Mouse (Mus musculus) ovary, postnatal 36 days (tissue): Measurements from ENCODE around the gene Gp1bb.

Experiments
- DNase-seq: peaks from one replicate; pipeline ENCODE4 v3.0.0; 2022; ENCODE audit warnings: low spot score, mixed read lengths

The Gp1bb gene

DNA sequence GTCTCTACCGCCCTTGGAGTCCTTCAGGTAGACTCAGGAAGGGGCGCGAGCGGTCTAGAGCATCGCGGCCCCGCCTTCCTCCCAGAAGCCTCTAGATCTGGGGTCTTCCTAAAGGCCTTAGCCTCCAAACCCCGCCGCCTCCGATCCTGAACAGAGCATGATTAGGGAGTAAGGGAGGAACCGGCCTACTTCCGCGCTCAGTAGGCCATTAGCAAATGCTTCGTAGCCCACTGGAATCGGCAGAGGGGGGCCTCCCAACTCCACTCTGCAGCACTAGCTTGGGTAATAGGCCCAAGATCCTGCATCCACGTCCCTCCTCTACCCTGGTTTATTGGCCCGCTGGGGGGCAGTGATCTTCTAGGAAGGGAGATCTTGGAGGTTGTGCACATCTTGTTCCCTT, at the start of gene Gp1bb:
Gene Gp1bb (minus strand): TSS at position 385 of the 400 bp plus-strand sequence.
- DNase-seq: no peak

DNA sequence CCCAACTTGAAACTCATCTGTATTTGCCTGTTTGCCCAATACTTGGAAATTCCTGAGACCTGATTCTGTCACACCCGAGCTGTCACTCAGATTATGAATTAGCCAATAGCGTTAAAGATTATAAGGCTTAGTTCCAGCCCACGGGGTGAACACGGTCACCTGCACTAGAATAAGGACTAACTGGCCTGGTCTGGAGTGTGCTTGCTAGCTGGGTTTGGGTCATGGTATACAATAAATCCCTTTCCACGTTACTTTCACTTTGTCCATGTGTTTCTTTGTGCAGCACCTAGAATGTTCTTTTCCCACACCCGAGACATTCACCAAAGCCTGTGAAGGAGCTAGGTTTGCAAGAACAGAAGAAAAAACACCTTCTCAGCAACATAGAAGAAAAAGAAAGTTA, 47.7 kb upstream of the Gp1bb start:
- DNase-seq: no peak

DNA sequence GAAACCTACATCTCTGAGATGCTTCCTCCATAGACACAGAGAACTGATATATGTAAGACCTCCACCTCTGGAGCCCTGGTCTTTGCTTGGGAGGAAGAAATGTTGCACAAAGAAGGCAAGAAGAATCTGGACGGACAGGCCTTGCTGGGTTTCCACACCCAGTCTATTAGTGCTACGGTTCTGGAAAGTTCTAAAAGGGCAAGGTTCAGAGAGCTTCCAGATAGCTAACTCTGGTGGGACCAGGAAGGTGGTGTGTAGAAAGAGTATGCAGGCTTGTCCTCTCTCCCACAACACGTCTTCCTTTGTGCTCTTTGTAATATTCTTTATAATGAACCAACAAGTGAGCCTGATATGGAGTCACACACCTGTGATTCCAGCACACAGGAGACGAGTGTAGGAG, 36.4 kb upstream of the Gp1bb start:
- no peak for DNase-seq

DNA sequence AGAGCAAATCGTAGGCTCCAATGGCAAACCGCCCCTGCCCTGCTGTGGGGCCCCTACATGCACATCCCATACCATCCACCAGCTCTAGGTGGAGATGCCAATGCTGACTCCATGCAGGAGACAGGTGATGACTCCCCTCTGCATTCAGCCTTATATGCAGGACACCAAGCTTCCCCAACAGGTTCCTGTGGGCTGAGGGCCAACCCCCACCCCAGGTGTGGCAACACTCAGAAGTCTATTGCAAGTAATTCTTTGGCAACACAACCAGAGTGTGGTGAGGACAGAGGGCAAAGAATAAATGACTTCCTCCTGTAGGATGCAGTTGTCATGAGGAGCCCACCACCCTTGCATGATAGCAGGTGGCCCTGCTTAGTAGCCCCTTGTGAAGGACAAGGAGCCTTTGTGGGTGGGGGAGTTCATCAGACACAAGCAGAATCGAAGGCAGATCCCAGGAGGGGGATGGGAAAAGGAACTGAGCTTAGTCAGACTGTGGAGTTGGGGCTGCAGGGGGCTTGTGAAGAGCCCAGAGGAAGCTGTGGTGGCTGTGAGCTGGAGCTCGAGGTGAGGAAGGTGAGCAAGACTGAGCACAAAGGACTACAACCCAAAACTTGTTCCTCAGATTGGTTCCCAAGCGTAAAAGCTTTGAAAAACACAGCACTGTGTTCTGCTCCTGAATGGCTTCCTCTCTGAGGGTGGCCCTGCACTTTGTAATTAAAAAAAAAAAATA, 33.3 kb upstream of the Gp1bb start:
- DNase-seq: no peak

DNA sequence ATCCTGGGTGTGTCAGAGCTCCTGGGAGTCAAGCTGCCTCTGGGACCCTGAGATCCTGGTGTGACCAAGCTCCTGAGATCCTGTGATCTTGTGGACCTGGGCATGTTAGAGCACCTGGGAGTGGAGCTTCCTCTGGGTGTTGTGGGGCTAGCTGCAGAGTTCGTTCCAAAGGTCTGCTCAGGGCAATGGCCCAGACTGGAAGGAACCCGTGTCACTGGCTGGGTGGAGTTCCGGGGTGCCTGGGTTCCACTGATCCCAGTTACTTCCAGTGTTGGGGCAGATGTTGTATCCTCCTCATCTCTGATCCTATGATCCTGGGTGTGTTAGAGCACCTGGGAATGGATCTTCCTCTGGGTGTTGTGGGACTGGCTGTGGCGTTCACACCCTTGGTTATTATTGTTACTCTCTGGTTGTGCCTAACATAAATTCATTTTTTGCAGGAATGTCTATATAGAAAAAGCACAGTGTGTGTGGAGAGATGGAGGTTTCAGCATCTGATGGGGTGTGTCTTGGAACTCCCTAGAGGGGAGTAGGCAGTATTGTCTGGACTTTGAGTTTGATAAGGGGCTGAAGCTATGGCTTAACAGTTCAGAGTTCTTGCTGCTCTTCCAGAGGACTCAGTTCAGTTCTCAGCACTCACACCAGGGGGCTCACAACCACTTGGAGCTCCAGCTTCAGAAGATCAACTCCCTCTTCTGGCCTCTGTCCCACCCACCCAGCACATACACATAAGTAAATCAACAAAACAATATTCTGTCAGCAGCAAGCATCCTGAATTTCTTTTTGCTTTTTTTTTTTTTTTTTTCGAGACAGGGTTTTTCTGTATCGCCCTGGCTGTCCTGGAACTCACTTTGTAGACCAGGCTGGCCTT, 31.3 kb upstream of the Gp1bb start:
- no peak for DNase-seq

DNA sequence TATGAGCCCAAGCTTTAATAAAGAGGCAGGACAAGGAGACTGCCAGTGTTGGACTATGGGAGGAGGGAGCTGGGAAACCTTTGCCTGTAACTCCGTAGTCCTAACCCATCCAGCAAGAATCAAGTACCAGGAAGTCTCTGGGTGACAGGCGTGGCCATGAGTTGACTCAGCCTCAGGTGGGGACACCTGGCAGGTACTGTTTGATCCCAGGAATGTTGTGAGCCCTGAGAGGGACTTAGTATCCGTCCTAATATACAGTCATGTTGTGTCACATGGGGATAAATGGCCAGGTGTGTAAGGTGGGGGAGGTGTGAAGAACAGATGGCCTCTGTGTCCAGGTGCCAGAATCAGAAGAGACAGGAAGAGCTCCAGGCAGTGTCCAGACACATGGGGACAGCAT, 26.9 kb upstream of the Gp1bb start:
- no peak for DNase-seq

DNA sequence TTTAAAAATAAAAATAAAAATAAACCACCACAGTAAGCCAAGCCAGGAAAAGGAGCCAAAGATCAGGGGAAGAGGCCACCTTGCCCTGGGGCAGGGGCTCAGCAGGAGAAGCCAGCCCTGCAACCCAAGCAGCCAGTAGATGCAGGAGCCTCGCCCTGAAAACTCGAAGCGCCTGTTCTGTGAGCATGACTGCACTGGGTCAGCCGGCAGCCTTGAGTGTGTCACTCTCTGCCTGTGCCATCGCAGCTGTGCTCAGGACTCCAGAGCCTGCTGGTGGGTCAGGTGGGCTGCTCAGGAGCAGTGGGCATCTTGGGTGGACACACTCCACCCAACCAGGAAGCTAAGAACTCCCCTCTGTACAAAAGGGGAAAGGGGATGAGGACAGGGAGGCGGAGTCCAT, 23.1 kb upstream of the Gp1bb start:
- no peak for DNase-seq

DNA sequence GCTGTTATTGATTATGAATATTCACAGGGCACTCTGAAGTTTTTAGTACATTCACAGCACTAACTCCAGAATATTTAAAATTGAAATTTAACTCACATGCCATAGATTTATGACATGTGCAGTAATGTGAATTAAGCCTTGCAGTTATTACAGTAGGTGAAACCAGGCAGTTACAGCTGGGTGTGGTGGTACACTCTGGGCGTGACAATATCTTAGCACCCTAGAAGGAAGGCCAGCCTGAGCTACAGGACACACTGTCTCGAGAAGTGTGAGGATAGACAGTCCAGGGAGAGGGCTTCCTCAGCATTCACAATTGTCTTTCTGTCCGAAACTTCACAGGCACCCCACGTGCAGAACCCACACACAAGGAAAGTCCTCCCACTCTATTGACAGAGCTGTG, 22.3 kb upstream of the Gp1bb start:
- DNase-seq: no peak

DNA sequence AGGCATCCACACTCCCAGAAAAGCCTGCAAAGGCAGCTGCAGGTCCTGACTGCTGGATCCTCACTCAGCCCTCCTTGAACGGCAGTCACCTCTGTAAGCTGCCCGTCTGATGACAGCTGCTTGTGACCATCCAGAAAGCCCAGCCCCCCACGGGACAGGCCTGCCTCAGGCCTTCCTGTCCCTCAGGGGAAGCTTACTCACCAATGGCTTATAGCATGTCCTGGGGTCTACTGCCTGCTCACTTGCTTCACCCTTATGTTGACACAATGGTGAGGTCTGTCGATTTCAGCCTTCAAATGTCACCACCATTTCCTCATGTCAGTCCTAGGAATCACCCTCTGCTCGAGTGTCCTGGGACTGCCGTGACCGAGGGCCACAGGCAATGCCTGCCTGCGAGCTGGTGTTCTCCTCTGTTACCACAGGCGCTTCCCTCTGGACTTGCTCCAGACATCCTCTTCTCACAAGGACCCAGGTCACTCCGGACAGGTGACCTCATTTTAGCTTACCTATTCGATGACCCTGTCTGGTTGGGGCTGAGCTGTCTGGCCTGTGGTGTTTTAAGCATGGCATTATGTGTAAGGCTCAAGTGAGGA, 21.3 kb upstream of the Gp1bb start:
- DNase-seq: no peak

DNA sequence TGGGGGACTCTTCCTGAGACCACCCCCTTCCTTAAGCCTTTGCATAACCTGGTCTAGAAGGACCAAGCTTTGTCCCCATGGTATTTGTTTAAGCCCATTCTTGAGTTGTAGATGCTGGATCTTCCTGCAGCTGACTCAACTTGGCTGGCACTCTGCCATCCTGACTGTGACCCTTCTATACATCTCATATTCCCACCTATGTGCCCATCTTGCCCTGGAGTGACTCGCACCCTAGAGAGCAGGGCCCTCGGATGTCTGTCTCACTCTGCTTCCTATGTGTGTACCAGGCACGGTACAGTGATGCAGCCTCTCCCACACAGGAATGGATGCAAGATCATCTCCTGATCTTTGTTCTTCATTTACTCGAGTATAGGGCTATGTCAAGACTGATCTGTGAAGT, 20.7 kb upstream of the Gp1bb start:
- no peak for DNase-seq

DNA sequence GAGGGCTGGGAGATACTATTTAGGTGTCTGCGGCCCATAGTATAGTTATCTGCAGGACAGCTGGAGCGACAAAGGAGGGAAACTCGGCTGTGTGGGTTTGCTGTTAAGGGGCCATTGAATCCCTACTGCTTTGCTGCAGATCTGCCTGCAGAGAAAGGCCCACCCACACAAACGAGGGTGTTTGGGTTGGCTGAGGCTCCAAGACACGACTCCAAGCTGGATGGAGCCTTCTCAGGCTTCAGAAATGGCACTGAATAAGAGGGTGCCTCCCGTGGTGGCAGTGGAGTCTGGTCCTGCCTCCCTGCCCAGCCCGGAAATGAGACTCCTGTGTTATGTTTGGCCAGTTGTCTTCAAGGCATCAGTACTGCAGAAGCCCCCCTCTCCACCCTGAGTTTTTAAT, 20.1 kb upstream of the Gp1bb start:
- DNase-seq: no peak

DNA sequence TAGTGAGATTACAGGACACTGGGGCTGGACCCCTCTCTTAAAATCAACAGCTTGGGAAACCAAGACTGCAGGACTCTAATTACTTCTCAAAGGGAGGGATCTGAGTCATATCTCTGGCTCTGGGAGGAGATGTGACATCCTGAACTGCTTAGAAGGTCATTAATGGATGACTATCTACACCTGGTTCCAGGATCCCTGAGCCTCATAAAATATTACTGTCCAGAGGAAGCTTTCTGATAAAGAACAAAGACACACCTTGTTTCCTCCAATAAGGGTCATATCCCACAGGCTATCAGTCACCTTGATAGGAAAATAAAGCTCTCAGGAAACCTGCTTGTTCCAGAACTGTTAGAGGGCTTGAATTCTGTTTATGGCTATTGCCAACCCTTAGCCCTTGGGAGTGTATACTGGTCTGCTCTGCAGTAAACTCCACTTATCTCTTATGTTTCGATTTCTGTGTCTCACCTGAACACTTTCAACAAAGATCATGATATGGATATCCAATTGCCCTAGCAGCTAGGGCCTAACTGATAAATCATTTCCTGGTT, 17.3 kb upstream of the Gp1bb start:
- DNase-seq: no peak

DNA sequence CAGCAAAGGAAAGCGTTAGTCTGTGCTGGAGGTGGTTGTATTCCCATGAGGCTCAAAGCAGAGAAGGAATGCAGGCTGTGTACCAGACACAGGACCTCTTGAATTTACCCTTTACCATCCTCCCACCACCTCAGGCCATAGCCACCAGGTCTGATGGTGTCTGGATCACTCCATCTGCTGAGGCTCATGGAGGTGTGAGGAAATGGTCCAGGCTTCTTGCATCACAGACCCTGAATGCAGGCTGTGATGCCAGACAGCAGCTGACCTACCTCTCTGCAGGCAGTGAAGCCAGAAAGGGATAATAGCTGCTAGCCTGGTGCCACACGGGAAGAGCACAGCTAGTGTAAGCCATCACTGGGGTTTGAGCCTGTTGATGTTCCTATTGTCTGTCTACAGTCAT, 16.2 kb upstream of the Gp1bb start:
- DNase-seq: no peak

DNA sequence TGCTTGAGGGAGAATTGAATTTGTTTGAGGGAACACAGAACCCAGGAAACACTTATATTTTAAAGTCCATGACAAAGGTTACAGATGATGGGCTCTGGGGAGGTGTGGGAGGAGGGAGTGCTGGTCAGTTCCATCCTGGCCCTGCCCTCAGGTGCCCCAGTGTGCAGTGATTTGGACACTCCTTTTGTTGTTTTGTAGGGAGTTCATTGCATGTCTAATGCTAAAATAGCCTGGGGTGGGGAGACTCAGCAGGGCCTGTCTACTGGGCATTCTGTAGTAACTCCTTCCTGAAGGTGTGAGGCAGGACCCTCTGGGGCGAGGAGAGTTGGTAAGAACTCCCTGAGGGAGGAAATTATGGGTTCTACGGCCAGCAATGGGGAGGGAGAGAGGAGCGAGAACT, 14.6 kb upstream of the Gp1bb start:
- no peak for DNase-seq

DNA sequence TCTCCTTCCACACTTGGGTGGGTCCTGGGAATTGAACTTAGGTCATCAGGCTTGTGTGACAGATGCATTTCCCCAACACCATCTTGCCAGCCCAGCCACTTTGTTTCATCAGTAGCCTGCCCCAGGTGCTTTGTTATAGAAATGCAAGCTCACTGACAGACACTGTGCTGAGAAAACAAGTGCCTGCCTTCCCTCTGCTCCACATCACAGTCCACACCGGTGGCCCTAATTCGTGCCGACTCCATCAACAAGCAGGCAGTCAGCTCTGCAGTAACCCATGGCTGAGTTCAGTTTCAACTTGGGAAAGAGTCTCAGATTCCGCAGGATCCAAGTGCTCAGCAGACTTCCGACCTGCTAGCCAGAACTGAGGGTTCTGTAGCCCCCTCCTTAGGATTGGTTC, 14.2 kb upstream of the Gp1bb start:
- no peak for DNase-seq

DNA sequence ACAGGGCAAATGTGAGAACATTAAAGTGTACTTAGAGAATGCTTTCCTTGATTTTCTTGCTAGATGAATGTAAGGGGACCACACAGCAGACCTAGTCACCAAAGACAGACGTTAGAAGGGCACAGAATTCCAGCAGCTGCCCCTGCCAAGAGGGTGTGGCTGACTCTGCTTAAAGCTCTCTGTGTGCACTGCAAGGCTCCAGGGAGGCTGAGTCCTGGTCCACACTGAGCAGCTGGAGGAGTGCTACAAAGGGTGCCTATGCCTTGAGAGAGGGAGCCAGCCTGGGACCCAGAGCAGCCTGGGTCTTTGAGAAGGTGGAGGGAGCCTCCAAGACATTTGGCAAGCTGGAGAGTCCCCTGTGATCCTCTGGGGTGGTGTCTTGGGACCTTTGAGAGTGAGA, 11.1 kb upstream of the Gp1bb start:
- DNase-seq: no peak

DNA sequence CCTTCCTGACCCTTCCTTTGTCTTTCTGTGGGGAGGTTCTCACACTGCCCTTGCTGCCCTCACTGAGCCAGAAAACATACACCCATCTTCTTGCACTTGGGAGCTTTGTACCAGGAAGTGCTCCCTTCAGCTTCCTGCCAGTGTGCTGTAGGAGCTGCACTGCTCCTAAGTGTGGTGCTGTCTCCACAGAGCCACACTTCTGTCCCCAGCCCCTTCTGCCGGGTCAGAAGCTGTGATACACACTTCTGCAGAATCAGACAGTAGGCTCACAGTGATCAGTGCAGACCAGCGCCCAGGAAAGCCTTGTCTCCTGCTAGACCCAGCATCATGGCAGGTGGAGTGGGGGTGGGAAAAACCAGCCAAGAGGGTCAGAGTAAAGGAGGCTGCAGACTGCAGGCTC, 10.6 kb upstream of the Gp1bb start:
- no peak for DNase-seq

DNA sequence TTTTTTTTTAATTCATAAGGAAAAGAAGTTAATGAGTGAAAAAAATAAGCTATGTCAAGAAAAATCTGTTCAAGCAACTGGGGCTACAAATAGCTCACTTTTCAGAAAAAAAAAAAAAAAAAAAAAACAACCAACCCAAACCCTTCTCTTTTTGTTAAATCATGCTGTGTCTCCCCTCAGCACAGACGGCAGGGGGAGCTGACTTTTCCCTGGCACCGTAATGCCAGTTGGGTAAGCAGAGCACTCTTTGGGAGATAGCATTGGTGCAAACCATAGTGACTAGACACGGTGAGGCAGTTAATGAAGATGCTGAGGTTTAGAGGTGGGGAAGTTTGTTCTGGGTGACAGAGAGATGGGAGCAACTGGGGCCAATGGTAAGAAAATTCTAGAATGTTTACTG, 9.9 kb upstream of the Gp1bb start:
- DNase-seq: no peak

DNA sequence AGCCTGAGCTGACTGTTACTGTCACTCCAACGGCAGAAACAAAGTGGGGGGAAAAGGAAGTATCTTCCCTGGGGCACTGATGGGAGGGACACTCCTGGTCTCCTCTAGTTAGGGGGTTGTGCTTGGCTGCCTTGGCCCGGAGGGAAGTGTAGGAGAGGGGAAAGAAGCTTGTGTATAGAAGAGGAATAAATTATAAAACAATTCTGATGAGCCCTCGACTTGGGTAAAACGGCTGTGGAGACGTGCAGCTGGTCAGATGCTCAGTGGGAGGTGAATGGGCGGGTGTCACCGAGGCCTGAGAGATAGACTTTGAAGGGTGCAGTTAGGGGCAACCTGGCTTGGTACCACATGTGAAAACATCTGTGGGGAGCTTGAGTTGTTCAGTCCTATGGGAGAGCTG, 8.9 kb upstream of the Gp1bb start:
- DNase-seq: no peak

DNA sequence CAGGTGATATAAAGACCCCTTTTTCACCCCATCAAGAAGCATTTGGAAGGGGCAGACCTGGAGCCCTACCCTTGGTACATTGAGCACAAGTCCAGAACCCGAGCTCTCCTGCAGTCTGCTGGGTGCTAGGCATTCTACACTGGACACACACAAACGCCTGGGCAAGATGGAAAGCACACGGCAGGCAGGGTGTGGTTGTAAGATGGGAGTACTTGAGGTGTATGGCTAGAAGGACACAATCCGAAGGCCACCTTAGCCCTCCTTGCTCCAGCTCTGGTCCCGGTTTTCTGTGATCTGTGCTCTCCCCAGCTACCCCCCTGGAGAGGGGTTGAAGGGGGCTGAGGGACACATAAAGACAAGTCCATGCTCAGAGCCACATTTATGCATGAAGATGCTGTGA, 8.1 kb upstream of the Gp1bb start:
- no peak for DNase-seq

DNA sequence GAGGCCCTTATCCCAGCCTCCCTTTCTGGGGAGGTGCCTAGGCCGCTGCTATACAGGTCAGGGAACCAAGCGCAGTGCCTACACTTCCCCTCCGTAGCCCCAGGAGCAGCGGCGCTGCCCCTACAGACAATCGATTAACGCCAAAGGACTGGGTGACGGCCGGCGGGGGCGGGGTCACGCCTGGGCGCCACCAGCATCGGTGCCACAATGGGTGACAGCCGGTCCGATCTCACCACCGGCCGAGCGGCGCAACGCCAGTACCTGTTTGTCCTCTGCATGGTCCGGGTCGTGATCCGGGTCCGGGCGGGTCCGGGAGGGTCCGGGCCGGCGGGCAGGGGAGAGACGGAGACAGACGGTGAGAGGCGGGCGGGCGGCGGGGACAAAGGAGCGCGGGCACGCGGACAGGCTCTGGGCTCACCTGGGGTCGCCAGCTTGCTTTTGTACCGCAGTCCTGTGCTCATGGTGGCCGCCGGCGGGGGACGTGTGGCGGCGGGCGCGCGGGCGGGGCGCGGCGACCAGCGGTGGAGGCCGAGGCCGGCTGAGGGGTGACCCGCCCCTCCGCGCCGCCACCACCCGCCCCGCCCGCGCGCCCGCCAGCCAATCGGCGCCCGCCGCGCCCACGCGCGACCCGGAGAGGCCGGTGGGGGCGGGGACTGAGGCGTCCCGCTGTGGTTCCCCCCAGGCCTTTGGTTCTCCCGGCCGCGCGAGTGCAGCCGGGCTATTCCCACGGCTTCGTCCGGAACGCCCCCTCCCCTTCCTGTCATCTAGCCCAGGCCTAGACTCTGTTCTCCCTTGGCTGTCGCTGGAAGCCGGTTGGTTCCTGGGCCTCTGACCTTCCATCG, 7.4 kb upstream of the Gp1bb start, which contains the start of gene Sept5:
Gene Sept5 (minus strand): TSS at position 565 of the 842 bp plus-strand sequence.
- peak; percentile 77 for DNase-seq

DNA sequence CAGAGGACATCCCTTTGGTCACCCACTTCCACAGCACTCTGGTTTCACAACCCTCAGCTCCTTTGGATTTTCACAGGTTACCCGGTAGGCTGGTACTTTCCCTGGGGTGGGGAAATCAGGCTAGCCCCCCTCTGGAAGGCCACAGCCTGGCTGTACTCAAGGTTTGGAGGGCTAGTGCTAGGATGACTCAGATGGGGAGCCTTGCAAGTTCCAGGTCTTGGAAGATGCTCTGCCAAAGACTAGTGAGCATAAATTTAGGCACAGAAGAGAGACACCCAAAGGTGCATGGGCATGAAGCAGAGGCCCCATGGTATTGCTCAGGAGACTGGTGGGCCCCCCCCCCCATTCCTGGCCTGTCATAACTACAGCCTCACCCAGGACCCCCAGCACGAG, 6.7 kb upstream of the Gp1bb start:
- DNase-seq: no peak
